Mouse (Mus musculus) megakaryocyte progenitor cell, adult 5-6 weeks (primary cell): ENCODE measurements around the gene Iqce. TPM values are rescaled to one million over a fixed set of nuclear protein-coding genes. Genes with fewer than 3 reads are reported as not detected.

Experiments used
- ATAC-seq: replicated peaks from 2 replicates; pipeline ENCODE4 v1.8.0; 2016; ENCODE audit warnings: mild to moderate bottlenecking, moderate TSS enrichment, inconsistent platforms; ENCODE audit not compliant: poor library complexity
- total RNA-seq, 2 experiments: library from RNA; stranded (forward) in 1 of 2; stranded (reverse) in 1 of 2; fragments of 157-497, 149-512 nt in 1 of 2; fragments of 200-1000 nt in 1 of 2; gene quantifications; 2 replicates each; pipeline versions ENCODE4 v1.2.3 to v1.2.4; 2015 to 2017

Gene Iqce
- total RNA-seq (2015): 9.8 and 12.7 TPM in 2 replicates
- total RNA-seq (2017): 9.2 and 9.8 TPM in 2 replicates

DNA sequence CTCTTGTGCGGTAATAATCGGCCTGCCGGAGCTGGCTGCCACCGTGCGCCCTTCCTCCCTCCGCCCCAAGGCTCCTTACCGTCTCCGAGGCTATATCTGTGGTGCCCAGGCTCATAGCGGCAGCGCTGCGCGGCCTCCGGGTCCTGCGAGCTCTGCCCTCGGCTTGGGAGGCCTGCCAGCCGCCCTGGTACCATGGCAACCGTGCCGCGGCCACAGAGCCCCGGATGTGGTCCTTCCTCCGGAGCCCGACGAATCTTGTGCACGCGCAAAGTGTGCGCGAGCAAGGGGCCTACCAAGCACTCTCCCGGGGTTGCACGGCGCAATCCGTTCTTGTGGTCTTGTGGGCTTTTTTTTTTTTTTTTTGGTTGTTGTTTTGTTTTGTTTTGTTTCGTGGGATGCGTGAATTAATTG, at the start of gene Iqce:
Iqce (minus strand) TSS at position 276 of the 411 bp plus-strand sequence.
- ATAC-seq: peak; percentile 61

DNA sequence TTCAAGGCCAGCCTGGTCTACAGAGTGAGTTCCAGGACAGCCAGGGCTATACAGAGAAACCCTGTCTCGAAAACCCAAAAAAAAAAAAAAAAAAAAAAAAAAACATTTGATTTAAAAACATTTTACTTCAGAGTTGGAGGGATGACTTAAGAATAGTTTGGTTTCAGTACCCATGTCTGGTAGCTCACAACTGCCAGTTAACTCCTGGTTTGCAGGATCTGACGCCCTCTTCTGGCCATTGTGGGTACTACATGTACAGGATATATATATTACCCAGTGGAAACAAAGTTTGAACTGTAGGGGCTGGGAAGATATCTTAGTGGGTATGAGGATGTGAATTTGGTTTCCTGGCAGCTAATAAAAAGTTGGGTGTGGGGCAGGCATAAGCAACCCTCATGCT, 48.7 kb upstream of the Iqce start:
- ATAC-seq: 0 out of 2 replicates have a peak, but pooled peaks have one; percentile 30

DNA sequence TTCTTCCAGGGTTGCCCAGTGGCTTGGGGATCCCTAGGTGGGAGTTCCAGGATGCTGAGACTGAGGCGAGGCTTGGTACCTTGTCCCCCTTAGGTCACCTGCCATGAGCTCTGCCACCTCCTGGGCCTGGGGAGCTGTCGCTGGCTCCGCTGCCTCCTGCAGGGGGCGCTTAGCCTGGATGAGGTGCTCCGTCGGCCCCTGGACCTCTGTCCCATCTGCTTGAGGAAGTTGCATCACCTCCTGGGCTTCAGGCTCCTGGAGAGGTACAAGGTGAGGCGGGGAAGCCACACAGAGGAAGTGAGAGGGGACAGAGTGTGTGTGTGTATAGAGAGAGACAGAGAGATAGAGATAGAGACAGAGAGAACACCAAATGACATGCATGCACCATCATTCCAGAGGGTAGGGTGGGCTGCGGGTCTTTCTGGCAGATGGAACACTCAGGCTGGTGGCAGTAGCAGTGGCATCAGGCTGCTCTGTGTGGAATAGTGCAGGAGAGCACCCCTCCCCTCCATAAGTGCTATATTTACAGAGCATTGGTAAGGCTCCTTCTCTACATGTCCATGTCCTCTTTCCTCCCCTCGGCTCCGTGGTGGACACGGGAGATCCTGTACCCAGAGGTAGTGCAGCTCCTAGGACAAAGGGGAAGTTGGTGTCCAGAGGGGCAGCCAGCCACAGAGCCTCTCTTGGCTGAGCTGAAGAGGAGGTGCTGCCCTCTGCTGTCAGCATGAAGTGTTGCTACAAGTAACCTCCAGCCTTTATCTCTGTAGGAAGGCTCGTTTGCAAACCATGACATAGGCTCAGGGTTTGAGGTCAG, 47.1 kb upstream of the Iqce start:
- peak; percentile 85 for ATAC-seq

DNA sequence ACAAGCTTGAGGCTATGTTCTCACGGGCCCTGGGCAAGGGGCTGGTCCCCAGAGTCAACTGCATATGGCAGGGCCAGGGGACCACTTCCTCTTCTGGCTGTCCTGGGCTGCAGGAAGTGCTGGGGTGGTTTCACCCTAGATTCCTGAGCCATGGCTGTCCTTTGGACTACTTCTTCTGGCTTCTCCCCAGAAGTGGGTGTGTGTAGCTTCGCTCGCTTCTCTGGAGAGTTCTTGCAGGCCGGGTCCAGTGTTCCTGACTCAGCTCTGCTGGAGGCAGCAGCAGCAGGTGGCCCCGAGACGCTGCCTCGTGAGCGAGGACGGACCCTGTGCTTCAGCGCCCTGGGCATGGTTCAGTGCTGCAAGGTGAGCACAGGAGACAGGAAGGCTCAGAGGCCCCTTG, 46.2 kb upstream of the Iqce start:
- peak; percentile 37 for ATAC-seq

DNA sequence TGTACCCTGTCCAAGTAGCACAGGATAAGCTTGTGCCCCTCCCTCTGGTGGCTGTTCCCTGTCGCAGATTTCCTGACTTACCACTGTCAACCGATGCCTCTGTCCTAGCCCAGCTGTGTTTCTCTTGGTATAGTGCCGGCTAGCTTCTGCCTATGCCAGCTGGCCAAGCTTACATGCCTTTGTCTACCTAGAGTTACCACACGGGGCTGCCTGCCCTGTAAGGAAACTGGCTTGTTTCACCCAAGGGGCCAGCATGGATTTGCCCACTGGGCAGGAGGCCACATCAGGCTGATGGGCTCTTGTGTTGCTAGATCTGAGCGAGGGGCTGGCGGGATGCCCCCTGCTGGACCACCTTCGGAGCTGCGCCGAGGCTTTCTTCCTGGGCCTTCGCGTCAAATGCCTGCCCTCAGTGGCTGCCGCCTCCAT, 41.5 kb upstream of the Iqce start:
- peak; percentile 23; the same call in 1 of the 2 replicates for ATAC-seq

DNA sequence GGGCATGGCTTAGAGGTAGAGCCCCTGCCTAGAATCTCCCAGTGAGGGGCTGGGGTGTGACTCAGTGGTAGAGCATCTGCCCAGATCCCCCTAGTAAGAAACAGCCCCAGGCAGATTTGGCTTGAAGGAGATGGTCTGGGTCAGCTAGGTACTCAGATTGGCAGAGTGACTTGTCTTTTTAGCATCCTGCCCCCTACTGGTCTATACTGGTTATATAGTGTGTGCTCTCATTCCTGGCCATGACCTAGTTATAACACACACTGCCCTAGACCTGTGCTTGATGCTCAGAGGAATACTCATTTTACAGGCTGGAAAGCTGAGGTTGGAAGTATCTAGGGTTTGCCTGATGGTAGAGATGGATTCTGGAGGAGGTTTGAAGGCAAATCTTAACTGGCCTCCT, 39.7 kb upstream of the Iqce start:
- peak; percentile 74 for ATAC-seq

DNA sequence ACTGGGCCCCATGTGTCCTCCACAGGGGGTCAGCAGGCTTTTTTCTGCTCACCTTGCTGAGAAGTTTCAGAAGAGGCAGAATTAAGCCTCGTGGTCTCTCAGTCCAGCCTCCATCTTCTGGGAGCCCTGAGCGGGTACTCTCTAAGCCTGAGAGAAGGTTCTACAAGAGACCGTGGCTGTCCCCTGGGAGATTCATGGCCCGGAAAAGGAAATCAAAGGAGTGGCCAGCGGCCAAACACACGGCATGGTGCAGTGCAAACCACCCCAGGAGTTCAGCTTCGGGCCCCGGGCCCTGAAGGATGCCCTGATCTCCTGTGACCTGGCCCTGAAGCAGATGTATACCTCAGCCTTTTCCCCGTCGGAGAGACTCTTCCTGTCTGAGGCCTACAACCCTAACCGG, 38.9 kb upstream of the Iqce start:
- ATAC-seq: no peak

DNA sequence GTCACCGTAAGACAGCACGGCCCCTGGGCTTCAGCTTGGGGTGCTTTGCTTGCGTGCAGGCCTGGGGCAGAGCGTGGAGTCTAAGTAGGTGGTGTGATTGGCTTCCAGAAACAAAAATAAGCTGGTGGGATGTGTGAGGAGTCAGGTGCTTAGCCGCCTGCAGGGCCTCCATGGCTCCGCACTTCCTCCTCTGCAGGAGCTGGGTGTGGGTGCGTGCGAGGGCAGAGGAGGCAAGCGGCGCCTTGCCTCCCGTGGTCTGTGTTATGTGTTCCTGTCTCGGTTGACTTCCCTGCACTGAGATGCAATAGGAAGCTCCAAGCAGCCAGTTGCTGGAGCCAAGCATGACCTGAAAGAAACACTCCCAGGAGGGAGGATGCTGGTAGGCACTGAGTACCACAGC, 37.6 kb upstream of the Iqce start:
- peak; percentile 27 for ATAC-seq

DNA sequence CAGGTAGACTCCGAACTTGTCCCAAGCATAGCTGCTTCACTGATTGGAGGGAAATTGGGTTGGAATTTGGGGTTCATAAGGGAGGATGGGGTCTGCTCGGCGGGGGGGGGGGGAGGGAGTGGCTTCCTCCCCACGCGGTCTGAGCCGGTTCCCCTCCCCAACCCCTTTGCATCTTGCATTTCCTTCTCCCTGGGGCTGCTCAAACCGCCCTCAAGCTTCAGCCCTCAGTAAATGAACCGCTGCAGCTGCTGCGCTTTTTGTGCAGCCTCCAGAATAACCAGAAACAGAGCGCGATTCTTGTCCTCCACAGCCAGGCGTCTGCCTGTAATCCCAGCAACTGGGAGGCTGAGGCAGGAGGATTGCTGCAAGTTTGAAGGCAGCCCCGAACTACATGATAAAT, 34.0 kb upstream of the Iqce start:
- ATAC-seq: no peak

DNA sequence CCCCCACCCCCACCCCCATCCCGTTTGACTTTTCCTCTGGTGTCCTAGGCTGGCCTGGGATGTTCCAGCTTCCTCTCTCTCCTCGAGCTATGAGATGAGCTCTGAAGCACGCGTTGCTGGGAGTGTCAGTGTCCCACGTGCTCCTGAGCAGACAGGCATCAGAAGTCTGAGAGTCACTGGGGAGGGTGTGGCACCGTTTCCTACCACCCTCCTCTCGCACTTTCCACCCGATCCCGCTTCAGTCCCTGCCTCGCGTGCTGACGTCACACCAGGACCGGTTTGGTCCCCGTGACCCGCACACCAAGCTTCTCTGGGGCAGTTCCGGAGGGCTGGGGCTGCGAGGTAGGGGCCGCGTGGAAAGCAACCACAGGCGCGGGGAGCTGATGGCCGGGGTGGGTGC, 33.1 kb upstream of the Iqce start:
- peak; percentile 40 for ATAC-seq

DNA sequence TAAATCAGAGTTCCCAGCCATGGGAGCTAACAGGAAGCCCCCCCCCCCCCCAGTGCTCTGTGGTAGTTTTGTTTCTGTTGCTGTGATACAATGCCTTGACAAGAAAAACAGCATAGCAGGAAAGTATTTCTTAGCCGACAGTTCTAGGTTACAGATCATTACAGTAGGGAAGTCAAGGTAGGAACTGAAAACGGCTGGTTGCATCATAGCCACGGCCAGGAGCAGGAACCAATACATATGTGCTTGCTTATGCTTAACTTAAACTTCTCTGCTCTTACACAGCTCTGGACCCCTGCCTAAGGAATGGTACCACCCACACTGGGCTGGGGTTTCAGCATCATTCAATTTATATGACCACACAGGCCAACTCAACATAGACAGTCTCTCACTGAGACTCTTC, 31.2 kb upstream of the Iqce start:
- ATAC-seq: peak; percentile 65

DNA sequence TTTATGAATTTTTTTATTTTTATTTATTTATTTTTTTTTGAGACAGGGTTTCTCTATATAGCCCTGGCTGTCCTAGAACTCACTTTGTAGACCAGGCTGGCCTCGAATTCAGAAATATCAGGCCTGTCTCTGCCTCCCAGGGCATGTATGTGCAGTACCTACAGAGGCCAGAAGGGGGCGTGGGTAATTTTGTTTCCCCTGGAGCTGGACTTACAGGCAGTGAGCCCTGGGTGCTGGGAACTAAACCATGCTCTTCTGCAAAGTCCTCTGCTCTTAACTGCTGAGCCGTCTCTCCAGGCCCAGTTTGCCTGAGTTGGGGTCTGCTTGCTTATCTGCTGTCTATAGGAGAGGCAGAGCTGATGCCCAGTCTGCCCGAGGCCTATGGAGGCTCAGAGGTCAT, 30.0 kb upstream of the Iqce start:
- no peak for ATAC-seq

DNA sequence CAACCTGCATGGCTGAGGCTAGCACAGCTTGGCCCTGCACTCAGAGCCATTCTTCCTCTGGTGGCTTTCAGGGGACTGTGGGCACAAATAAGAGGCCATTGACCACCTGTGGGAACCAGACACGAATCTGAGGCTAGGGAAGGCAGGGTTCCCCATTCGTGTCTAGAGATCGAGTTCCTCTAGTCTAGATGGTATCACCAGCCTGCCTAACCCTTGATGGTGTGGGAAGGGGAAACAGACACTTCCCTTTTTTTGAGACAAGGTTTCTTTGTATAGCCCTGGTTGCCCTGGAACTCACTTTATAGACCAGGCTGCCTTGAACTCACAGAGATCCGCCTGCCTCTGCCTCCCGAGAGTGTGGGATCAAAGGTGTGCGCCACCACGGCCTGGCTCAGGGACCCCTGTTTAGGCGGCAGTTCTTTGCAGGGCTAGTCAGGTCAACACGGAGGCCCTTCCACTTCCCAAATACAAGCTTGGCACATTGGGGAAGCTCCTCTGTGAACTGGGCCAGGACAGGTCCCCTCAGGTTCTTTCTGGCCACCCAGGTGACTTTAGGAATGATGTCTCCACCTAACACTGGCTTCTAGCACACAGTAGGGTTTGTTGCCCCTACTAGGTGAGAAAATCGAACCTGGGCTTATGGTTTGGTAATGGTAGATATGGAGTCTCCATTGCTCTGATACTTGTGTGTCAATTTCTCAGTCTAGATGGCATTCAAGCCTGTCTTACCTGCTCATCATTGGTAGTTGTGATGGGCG, 29.0 kb upstream of the Iqce start:
- ATAC-seq: peak; percentile 65

DNA sequence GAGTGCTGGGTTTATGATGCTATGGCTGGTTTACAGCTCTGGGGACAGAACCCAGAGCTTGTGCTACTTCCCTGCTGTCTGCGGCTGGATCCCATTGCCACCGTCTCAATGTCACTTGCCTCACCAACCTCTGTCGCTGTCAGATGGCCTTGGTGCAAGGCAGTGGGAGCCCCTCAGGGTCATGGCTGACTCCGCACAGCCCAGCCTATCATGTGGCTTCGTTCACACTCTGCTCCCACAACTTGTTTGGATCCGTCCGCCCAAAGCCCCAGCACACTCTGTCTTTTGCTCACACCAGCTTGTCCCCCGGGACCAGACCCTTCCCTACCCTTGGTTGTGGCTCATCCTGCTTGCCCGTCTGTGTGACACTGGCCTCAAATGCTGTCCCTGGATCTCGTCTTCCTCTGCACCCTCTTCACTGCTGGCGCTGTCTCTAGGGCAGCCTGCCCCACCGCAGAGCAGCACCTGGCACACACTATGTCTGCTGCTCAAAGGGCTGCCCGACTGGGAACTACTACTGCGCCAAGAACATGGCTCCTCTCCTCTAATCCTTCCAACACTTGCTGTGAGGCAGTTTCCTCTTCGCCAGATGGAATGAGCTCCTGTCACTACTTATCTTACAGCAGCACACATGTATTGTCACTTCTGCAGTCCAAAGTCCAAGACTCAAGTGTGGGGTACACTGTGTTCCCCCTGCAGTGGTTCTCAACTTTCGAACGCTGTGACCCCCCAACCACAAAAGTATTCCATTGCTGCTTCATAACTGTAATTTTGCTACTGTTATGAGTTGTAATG, 25.0 kb upstream of the Iqce start:
- ATAC-seq: no peak

DNA sequence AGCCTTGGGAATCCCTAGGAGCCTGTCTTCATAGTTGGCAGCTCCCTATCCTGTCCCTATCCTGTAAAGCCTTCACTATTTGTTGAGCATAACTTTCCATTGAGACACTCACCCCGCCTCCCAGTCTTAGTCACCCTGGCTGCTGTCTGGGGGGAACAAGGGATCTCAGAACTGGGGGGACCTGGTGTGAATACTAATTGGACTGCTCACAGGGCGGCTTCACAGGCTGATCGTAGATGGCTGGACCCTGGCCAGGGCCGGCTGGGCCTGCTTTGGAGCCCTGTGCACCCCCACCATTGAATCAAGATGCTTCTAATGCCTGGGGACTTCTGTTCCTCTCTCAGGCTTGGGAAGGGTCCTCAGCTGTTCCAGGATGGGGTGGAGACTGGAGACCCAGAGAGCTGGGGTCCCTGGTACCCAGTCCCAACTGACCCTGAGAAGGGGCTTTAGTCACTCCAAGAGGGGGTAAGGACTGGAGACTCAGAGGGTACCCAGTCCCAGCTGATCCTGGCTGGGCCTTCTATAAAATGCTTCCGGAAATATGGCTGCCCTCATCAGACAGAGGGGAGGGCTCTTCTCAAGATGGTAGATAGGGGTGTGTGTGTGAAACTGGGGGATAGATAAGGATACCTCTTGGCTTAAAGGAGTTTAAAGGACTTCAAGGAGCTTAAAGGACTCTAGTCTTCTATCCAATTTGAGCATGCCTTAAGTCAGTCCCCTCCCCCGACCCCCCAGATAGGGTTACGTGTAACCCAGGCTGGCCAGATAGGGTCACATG, 24.1 kb upstream of the Iqce start:
- ATAC-seq: no peak

DNA sequence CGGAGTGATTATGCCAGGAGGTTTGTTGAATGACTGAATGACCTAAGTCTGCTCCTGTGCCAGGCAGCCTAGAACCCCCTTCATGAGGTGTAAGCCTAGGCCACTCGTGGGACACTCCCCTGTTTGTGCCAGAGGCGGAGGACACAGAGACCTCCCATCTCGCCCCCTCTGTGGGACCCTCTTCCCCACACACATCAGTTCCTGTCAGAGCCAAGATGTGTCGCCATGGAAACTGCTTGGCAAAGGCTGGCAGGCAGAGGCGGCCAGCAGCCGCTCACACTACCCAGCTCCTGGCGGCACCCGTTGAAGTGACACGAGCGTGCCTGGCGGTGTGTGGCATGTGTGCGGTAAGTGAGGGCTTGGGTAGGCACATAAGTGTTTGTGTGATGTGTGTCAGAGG, 21.6 kb upstream of the Iqce start, which contains the start of gene Amz1:
Amz1 (plus strand) TSS at position 306 of the 400 bp plus-strand sequence.
- ATAC-seq: no peak

DNA sequence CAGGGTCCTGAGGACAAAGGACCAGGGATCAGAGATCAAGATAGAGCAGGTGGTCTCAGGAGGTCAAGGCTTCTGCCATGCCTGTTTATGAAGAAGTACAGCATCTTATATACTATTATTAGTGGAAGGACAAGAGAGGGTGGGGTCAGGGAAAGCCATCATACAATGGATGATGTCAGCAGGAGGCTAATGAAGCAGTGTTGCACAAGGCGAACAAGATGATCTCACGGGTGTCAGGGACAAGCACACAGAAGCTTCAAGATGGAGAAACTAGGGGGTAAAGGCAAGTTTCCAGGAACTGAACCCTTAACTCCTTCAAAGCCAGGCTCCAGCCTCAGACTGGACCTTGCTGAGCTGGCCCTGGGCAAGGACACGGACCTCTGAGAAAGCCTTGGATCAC, 19.9 kb upstream of the Iqce start:
- ATAC-seq: no peak

DNA sequence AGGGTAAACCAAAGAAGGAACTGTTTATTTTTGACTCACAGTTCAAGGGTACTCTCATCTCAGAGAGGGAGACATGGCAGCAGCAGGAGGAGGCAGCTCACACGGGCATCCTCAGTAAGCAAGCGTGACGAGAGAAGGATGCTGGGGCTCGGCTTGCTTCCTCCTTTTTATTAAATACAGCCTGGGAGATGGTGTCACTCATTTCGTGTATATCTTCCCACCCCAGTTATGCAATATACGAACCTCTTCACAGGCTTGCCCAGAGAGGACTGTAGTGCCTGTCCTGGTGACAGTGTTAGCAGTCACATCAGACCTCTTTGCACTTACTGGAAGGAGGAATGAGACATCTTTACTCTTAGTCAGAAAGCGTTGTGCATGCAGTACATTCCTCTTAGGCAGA, 18.6 kb upstream of the Iqce start:
- ATAC-seq: peak; percentile 53

DNA sequence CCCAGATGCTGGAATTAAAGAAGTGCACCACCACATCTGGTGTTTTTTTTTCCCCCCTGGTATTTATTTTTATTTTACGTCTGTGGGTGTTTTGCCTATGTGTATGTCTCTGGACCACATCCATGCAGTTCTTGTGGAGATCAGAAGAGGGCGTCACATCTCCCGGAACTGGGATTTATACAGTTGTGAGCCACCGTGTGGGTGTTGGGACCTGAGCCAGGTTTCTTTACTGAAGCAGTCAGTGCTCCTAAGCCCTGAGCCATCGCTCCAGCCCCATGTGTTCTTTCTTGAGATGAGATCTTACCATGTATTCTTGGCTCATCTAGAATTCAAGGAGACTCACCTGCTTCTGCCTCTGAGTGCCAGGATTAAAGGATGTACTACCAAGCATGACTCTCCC, 8.9 kb upstream of the Iqce start:
- no peak for ATAC-seq

DNA sequence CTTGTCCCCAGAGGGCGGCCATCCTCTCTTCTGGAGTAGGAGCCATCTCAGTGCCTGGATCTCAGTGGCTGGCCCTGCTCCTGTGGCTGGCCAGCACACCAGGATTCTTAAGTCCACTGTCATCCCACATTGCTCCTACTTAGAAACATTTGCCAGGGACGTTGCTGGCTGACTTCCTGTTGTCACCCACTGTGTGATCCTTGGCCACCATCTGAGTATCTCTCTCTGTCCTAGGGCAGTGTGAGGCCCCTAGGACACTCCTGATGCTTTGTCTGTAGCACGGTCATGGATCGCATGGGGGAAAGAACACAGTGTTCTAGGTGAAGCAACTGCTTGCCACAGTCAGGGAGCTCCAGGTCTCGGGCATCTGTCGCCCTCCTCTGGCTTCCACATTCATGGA, 8.1 kb upstream of the Iqce start:
- no peak for ATAC-seq
